Mouse (Mus musculus) kidney, adult 9 months (tissue): ENCODE measurements around the gene Dnaaf2.
"Not testable (repeated sequence)": the region's sequence is repeated elsewhere in the genome, so short reads cannot be mapped to it uniquely, and the experiment has no call there.

ENCODE experiments used
- DNase-seq: peaks from one replicate; pipeline ENCODE4 v3.0.0; 2022

The Dnaaf2 gene

DNA sequence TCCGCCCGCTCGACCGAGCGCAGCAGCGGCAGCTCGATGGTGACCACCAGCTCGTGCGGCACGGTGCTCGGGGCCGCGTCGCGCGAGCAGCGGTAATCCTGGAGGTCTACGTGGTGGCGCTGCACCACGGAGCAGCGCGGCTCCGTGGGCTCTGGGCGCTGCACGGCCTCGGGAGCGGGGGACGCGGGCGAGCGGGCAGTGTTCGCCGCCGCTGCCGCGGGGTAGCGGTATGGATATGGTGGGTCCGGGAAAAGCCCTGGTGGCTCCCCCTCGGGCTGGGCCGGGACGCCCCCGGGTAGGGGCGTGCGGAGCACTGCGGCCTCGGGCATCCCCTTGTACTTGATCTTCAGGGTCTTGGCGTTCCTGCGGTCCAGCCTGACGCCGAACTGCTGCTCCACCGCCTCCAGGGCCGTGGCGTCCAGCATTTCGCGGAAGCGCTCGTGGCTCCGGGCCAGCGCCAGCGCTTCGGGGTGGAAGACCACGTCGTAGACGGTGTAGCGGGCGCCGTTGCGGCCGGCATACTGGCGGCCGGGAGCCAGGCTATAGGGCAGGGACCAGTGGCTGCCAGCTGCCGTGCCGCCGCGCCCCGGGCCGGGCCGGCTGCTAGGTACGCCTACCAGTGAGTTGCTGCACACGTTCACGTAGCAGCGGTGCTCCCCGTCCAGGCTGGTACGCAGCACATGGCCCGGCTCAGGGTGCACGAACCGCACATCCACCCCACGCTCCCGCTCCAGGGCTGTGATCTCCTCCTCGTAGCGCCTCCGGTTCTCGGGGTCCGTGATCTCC, 658 bp downstream of the Dnaaf2 start:
- peak; percentile 33 for DNase-seq

DNA sequence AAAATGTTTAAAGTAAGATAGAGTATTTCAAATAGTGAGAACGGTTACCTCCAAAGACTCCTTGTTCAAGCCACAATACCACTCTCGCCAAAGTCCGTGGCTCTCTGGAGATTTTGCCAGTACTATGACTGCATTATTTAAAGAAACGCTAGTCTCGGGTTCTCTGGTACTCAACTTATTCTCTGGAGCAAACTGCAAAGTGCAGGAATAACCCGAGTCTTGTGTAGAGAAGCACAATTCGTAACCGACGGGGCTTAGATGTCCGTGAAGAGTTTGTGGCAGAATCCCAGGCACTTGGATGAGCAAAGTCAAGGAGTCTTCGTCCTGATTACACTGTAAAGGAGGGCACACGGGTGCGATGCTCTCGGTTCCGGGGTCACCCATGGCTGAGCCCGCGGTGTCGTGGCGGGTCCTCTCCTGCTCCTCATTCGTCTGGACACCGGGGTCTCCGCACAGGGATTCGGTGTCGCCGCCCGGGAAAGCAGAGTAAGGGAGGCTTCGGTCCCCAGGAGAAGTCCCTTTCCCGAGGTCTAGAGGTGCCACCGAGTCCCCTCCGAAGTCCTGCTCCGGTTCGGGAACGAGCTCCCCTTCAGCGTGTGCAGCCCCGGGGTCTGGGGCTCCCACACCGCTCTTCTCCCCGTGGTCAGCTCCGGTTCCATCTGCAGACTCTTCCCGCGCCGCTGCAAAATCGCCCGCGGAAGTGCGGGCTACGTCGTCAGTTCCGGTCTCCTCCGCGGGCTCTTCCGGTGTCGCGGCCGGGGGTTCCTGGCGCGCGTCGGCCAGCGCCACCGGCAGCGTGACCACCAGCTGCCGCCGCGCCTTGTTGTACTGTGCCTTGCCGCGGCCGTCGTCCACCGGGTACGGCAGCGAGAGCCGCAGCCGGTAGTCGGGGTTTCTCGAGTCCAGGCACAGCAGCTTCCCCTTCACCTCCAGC, 1.5 kb downstream of the Dnaaf2 start, which contains the start of gene Gm49383:
Gene Gm49383 (minus strand): TSS at position 661 of the 934 bp plus-strand sequence.
- DNase-seq = peak; percentile 60

- no peak for DNase-seq
Measured at GRCm38 (mm10) chr12:69192637-69193036, 5.6 kb downstream of the Dnaaf2 start.

GRCm38 (mm10) chr12:69191396-69191795, 6.8 kb downstream of the Dnaaf2 start:
- no peak for DNase-seq

DNA sequence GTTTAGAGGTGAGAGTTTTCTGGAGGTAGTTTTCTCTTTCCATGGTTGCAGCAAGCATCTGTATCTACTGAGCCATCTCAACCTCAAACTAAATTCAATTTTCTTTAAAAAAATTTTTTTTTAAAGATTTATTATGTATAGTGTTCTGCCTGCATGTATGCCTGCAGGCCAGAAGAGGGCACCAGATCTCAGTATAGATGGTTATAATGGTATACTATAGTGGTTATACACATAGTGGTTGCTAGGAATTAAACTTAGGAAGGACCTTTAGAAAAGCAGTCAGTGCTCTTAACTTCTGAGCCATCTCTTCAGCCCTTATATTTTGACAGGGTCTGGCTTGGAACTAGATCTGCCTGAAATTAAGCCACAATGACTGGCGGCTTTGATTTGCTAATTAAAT, 7.7 kb downstream of the Dnaaf2 start:
- DNase-seq = no peak

- DNase-seq = no peak
Measured at GRCm38 (mm10) chr12:69190074-69190473, 8.2 kb downstream of the Dnaaf2 start.

DNA sequence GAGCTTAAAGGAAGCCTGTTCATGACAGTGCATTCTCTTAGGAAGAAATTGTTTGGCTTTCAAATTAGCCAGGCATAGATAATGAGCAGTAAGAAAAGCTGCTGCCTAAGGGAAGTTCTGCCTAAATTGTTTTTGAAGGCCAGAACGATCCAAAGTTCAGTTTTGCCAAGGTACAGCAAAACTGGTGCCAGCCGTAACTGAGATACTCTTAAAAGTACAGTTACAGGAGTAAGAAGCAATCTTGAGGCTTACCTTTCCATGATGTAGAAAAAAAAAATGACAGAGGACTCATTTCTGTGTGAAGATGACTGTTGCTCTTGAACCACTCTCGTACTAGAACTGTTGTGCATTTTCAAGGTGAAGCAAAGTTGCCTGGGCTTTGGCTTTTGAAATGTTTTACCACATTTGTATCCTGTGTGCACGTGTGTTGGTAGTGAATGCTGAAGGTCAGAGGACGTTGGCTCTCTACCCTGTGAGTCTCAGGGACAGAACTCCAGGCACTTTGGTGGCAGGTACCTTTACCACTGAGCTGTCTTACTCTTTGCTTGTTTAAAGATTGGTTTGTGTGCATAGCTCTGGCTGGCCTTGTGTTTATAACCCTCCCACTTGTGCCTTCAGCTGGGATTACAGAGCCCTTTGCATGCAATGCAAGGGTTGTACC, 11.3 kb downstream of the Dnaaf2 start:
- DNase-seq = peak; percentile 84

DNA sequence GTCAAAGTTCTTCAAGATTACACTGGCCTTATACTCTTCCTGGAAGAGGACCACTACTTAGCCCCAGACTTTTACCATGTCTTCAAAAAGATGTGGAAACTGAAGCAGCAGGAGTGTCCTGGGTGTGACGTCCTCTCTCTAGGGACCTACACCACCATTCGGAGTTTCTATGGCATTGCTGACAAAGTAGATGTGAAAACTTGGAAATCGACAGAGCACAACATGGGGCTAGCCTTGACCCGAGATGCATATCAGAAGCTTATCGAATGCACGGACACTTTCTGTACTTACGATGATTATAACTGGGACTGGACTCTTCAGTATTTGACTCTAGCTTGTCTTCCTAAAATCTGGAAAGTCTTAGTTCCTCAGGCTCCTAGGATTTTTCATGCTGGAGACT, 12.9 kb downstream of the Dnaaf2 start:
- DNase-seq = peak; percentile 21

GRCm38 (mm10) chr12:69184342-69185295, 13.6 kb downstream of the Dnaaf2 start:
- DNase-seq = peak; percentile 57

DNA sequence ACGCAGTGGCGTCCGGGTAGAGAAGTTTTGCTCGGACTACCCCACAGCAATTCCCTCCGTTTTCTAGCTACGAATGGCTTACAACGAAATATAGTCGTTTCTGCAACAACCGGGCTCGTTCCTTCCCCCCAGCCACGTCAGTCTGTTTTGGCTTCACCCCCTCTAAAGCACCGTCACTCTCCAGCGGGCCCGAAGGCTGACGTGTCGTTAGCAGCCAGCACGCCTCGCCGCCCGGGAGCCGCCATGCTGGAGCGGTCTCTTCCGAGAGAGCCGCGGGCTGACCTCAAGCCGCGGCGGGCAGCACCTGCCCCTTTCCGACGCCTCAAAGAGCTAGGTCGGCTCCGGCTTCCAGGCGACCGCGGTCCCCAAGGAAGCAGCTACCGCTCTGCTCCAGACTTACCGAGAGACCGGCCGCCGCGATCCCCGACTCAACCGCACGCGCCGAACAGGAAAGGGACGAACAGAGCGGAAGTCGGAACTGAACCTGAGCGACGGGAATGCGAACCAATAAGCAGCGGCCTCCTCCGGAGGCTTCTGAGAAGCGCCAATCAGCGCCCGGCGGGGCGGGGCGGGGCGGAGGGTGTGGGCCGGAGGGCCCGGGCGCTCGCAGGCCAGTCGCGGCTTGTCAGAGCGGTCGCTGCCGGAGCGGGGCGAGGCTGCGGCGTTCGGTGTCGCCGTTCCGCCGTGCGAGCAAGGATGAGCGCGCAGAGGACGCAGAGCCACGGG, 14.5 kb downstream of the Dnaaf2 start, which contains the start of the genes Rpl36al and Mgat2:
Gene Rpl36al (minus strand): TSS at position 501 of the 726 bp plus-strand sequence.
Gene Mgat2 (plus strand): TSS at position 575 of the 726 bp plus-strand sequence.
- peak; percentile 98 for DNase-seq

- DNase-seq = no peak
Measured at GRCm38 (mm10) chr12:69181800-69182199, 16.4 kb downstream of the Dnaaf2 start.

DNA sequence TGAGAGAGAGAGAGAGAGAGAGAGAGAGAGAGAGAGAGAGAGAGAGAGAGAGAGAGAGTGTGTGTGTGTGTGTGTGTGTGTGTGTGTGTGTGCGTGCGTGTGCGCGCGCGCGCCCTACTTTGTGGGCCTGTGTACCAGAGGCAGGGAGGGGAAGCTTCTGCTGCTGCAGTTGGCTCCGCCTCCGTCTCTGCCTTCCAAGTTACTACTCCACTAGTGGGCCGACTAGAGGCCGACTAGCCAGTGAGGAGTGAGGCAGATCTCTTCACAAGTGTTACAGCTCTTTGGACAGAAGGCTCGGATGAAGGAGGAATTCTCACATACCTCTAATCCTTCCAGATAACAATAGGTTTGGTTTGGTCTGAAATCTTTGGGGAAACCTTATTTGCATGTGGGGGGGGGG, 18.9 kb downstream of the Dnaaf2 start:
- no peak for DNase-seq

DNA sequence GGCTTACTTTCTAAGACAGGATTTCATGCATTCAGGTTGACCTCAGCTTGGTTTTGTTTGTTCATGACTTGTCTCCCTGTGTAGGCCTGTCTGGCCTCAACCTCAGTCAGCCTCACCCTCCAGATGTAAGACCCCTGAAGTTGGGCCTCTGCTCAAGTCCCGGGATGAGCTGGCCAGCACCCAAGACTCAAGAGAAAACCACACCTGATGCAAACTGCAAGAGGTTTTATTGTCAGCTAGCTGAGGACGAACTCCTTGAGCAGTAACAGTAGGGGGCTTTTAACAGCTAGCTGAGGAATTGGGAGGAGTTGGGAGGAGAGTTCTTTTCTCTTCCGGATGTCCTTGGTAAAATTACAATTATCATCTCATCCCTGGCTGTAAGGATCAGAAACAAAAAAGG, 20.7 kb downstream of the Dnaaf2 start:
- DNase-seq = no peak

DNA sequence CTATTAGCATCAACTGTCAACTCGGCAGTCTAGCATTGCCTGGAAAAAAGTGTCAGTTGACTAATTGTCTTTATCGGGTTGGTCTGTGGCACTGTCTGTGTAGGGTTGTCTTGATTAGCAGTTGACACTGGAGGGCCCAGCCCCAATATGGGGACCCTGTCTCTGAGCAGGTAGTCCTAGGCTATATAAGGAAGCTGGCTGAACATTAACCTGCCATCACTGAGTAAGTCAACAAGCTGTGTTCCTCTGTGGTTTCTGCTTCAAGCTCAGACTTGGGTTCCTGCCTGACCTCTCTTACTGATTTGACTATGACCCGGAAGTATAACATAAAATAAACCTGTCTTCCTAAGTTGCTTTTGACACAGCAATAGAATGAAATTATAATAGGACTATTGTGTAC, 22.3 kb downstream of the Dnaaf2 start:
- no peak for DNase-seq

DNA sequence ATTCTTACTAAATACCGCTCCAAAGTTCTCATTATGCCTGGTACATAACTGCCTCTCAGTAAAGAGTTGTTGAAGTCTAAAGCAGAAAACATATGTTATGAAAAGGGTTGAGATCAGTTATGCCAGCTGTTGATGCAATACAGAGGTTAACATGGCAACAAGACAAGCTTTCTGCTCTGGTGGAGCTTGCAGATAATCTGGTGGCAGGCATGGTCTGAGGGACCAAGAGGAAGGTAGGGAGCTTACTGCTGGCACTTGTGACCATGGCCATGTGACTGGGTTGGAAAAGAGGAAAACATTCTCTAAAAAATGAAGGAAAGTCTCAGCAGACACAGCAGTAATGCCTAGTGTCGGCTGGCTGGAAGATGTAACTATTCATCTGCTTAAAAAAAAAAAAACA, 26.9 kb downstream of the Dnaaf2 start:
- no peak for DNase-seq

DNA sequence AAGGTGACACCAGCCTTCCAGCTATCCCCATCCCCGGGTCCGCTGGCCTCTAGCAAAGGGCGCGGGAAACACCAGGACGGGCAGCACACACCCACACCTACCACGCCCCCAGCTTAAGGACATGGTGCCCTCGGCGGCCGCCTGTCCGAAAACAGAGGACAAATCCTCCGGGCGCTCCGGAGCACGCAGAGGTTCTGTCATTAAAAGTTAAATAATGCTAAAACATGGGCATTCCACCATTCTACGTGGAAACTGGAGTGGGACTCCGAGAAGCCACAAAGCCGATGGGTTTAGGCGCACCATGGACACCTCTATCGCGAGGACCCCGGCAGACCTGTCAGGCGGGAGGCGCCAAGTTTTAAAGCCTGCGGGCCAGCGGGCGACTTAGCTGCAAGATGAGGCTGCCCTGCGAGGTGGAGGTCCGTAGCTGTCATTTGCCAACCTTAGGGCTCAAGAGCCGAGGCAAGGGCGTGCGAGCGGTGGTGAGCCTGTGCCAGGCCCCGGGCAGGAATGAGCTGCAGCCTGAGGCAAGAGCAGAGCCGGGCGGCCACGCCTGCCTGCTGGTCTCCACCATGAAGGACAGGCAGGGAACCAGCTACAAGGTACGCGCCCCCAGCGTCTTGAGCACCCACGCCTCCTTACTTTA, 29.6 kb downstream of the Dnaaf2 start, which contains the start of gene Lrr1:
Gene Lrr1 (plus strand): TSS at position 354 of the 646 bp plus-strand sequence.
- DNase-seq = peak; percentile 94

DNA sequence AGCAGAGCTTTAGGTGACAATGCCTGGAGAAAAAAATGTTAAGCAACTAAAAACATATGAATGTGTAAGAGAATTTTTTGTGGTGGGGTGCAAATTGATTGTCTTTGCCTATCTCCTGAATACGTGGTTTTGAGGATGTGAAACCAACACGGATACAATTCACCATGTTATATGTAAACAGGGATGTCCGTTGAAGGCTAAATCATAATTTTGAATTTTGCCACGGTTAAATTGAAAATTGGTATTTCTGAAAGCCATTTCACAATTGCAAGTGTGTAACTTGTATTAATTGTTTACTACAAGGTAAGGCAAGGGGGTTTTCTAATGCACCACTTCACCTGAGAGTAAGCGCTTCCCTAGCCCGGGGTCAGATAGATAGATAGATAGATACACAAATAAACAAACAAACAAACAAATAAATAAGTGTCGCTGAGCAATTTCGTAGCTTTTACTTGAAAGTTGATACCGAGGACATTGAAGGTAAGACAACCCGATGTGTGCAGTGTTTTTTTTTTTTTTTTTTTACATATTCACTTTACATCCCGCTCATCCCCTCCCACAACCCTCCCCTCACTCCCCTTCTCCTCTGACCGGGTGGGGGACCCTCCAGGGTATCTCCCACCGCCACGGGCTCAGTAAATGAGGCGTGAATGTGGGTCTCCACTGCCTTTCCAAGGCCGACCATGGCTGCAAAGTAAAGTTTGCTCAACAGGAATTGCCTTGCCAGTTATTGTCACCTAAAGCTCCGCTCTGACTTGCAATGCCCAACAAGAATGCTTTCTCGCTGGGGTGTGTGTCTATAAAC, 30.4 kb downstream of the Dnaaf2 start:
- DNase-seq = no peak

GRCm38 (mm10) chr12:69166861-69167581, 31.2 kb downstream of the Dnaaf2 start:
- not testable (repeated sequence) for DNase-seq

DNA sequence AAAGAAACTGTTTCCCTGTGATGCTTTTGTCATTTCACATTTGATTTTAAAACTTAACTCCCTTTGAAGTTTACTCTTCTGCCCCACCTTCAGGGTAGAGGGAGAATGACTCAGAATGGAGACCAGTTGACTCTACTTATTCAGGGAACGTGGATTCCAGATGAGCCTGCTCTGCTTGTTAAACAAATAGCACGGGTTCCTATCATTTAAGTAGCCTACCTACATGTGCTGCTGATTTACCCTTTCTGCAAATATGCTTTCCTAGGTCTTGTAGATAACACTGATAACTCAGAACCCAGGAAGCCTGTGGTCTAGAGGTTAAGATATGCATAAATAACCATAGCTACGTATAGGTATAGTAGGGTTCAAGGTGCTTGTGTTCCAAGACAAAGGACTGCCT, 33.3 kb downstream of the Dnaaf2 start:
- DNase-seq = no peak
